Comparison of ENCODE assay signal across 23 mouse cellular contexts in genomic region chr3:143678186-143678585, GRCm38 (mm10).
DNase-seq lines count a peak whose midpoint lies in the region; ATAC-seq lines count a peak whose summit lies in the region.
"Had no signal": no experiment of that assay in that cellular context is flagged by ENCODE, and none has a peak within 500 bp of the region (broad histone marks: within the 10 kb centered on the region; RNA-seq: fewer than 3 reads in every experiment).

No protein-coding gene starts in this region.

- ATAC-seq in frontal cortex, adult (ENCODE audit: low TSS enrichment): peak; percentile 59
- ATAC-seq in hematopoietic stem cell, adult 5-6 weeks (replicated peaks in 1 of 2; ENCODE audit: insufficient read depth in 1 of 2, low FRiP score in 2 of 2, low TSS enrichment in 1 of 2, low read depth in 1 of 2, poor library complexity in 2 of 2, severe bottlenecking in 2 of 2): peak; percentile 19 to 29; a peak in 2 of 4 replicates
- ATAC-seq: forebrain, postnatal 0 days; hindbrain, postnatal 0 days; intestine, embryonic 16.5 days; lung, postnatal 0 days; midbrain, embryonic 13.5 days had no signal

- no peak for DNase-seq in frontal cortex, adult 2 months (ENCODE audit: extremely low spot score in 1 of 2, low spot score in 1 of 2)
- peak; percentile 84 for DNase-seq in thymus, postnatal 0 days (ENCODE audit: low spot score)
- DNase-seq in thymus, postnatal 4 days: peak; percentile 58
- DNase-seq in spleen, postnatal 4 days (ENCODE audit: low spot score in 2 of 2): no peak
- DNase-seq in spleen, postnatal 14 days (ENCODE audit: low spot score in 2 of 2): no peak
- DNase-seq: adrenal gland, postnatal 10 days; cerebellum, adult 11-12 months; cerebellum, adult 9-11 months; forebrain, postnatal 0 days; gastrocnemius, postnatal 36 days; heart, adult 2 months; heart, postnatal 14 days; kidney, adult 8-10 months; kidney, postnatal 10 days; layer of hippocampus, adult 9-11 months; liver, embryonic 13.5 days; lung, adult 18-20 months had no signal

Comparison
In these comparisons a context has a peak if more than half of its experiments do, and no peak if none do; other contexts are left out.
1. DNase-seq: peak in thymus, postnatal 0 days (single experiment) and thymus, postnatal 4 days (single experiment); none in frontal cortex, adult 2 months (0 of 2), spleen, postnatal 4 days (0 of 2) and spleen, postnatal 14 days (0 of 2).